Comparison of ENCODE assay signal across 8 mouse cellular contexts in the genomic region with DNA sequence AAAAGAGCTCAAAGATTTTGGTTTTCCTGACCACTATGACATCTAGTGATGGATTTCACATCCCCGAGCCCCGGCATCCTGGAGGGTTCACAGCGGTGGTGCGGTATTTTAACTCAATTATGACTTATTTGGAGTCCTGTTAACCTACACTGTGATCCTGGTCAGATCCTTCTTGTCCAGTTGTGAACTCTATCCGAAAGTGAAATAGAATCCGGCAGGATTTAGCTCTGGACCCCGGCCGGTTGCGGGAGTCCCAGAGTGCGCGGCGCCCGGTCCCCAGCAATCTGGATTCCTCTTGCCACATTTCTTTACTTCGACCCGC. TPM values are rescaled to one million over a fixed set of nuclear protein-coding genes. Genes with fewer than 3 reads are reported as not detected.
DNase-seq lines count a peak whose midpoint lies in the region; ATAC-seq lines count a peak whose summit lies in the region.

No protein-coding gene starts in this region.

- H3K4me2 ChIP-seq in heart, embryonic 12.5 days = peak overlapping the region; percentile 75
- H3K4me2 ChIP-seq in liver, embryonic 15.5 days = peak overlapping the region; percentile 50

- no peak overlapping the region for H3K27ac ChIP-seq in heart, embryonic 12.5 days (ENCODE audit: poor library complexity, severe bottlenecking)
- H3K27ac ChIP-seq in liver, embryonic 15.5 days (replicated peaks) = no peak overlapping the region

- H3K4me1 ChIP-seq in heart, embryonic 12.5 days (replicated peaks) = peaks cover 7% of the 10 kb centered on the region; the same call in 1 of the 2 replicates
- peaks cover 6% of the 10 kb centered on the region; the same call in 1 of the 2 replicates for H3K4me1 ChIP-seq in liver, embryonic 15.5 days (replicated peaks)

- no peaks in the 10 kb centered on the region for H3K9me3 ChIP-seq in heart, embryonic 12.5 days (replicated peaks)
- H3K9me3 ChIP-seq in liver, embryonic 15.5 days (replicated peaks) = no peaks in the 10 kb centered on the region

- H3K9ac ChIP-seq in heart, embryonic 12.5 days = no peak overlapping the region
- no peak overlapping the region for H3K9ac ChIP-seq in liver, embryonic 15.5 days

- peak overlapping the region; percentile 49 for H3K4me3 ChIP-seq in heart, embryonic 12.5 days
- no peak overlapping the region; the same call in 1 of the 2 replicates for H3K4me3 ChIP-seq in liver, embryonic 15.5 days (replicated peaks)

- H3K36me3 ChIP-seq in heart, embryonic 12.5 days = no peaks in the 10 kb centered on the region
- no peaks in the 10 kb centered on the region for H3K36me3 ChIP-seq in liver, embryonic 15.5 days (replicated peaks)

- intact Hi-C loops in left cerebral cortex, postnatal 14 days (cut with DNase I) = no loop called here

- H3K27me3 ChIP-seq in heart, embryonic 12.5 days (replicated peaks) = peaks cover 53% of the 10 kb centered on the region
- H3K27me3 ChIP-seq in liver, embryonic 15.5 days = peaks cover 79% of the 10 kb centered on the region

- DNase-seq in heart, adult 8-10 months (ENCODE audit: low spot score) = no peak
- peak; percentile 28 for DNase-seq in Muller cell, postnatal 12 days (ENCODE audit: inconsistent ontology term)
- no peak for DNase-seq in layer of hippocampus, postnatal 25 days (ENCODE audit: extremely low spot score in 1 of 2, low spot score in 1 of 2)
- DNase-seq in left cerebral cortex, postnatal 14 days (ENCODE audit: low spot score in 2 of 2) = no peak
- DNase-seq in adrenal gland, postnatal 25 days = no peak

- WGBS in heart, embryonic 12.5 days = under 1% methylated on average over 15 of the region's 15 CpGs
- 2% methylated on average over 15 of the region's 15 CpGs for WGBS in liver, embryonic 15.5 days (ENCODE audit: insufficient replicate concordance)

- ATAC-seq in heart, embryonic 12.5 days (ENCODE audit: insufficient number of reproducible peaks, low FRiP score) = no peak
- peak; percentile 7; the same call in 1 of the 2 replicates for ATAC-seq in granulocyte monocyte progenitor cell, adult 5-6 weeks (replicated peaks; ENCODE audit: poor library complexity, severe bottlenecking)
- ATAC-seq in liver, embryonic 15.5 days (ENCODE audit: insufficient read depth) = no peak

RNA-seq across cellular contexts. Expression of a gene that starts 2.1 kb away (rescaled TPM):
- polyA plus RNA-seq in heart, embryonic 12.5 days (2016; fragmentation: Nextera tagmentation; extraction: Ambion mirVana) = 0.46 and 1.1 TPM in 2 replicates
- not detected for total RNA-seq in heart, adult 8-10 months (2022)
- not detected in 2 replicates for total RNA-seq in granulocyte monocyte progenitor cell, adult 5-6 weeks (2014; fragmentation: Nextera tagmentation)
- total RNA-seq in granulocyte monocyte progenitor cell, adult 5-6 weeks (2017) = not detected in 2 replicates
- 0.09 and 0.12 TPM in 2 replicates for polyA plus RNA-seq in liver, embryonic 15.5 days (2015; fragmentation: Nextera tagmentation; extraction: Ambion mirVana)
- total RNA-seq in layer of hippocampus, postnatal 25 days (2021) = not detected
- total RNA-seq in left cerebral cortex, postnatal 14 days (2021) = under 1 TPM in 1 of 2 experiments, not detected in 1; 0.35 TPM
- total RNA-seq in adrenal gland, postnatal 25 days (2021) = not detected in 2 replicates
